Mouse (Mus musculus) cerebral cortex, adult 2 months (tissue): ENCODE data around the gene Taar3.

Source experiments
- WGBS: fragments of 180-500 bp; shearing (Covaris S2); methylation state at CpG from one replicate; pipeline ENCODE4 v1.1.7; 2018; 5-methylcytosine and 5-hydroxymethylcytosine counted together

Gene Taar3

DNA sequence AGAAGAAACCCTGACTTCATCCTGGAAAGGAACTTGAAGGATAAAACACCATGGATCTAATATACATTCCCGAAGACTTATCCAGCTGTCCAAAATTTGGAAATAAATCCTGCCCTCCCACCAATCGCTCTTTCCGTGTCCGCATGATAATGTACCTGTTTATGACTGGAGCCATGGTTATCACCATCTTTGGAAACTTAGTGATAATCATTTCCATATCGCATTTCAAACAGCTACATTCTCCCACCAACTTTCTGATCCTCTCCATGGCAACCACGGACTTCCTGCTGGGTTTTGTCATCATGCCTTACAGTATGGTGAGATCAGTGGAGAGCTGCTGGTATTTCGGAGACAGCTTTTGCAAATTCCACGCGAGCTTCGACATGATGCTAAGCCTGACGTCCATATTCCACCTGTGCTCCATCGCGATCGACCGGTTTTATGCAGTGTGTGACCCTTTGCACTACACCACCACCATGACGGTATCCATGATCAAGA is at the start of gene Taar3:
Taar3 (plus strand) TSS at position 51 of the 498 bp plus-strand sequence.
- WGBS, result 58% methylated on average over 16 of the region's 16 CpGs

DNA sequence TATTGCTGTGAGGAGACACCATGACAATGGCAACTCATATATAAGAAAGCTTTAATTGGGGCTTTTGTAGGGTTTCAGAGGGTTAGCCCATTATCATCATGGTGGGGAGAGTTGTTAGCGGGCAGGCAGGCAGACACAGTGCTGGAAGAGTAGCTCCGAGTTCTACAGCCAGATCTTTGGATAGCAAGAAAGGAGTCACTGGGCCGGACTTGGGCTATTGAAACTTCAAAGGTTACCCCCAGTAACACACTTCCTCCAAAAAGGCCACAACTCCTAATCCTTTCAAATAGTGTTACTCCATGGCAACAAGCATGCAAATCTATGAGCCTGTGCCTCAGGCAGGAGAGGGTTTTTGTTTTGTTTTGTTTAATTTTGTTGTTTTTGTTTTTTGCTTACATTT is 48.2 kb upstream of the Taar3 start:
- WGBS, result 63% methylated on average over 3 of the region's 3 CpGs

DNA sequence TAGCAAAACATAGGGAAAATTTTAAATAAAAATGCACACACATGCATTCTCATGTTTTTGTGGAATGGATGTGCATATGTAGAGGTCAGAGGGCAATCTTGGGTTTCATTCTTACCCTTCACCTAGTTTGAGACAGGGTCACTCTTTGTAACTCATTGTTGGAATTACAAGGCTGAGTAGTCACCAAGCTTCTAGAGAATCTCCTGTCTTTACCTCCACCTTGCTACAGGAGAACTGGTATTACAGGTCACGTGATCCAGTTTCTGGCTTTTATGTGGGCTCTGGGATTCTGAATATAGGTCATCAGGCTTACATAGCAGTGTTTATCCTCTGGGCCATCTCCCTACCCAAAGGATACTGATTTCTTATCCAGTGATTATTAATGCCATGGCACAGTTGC is 43.7 kb upstream of the Taar3 start:
- 94% methylated on average over 1 of the region's 1 CpGs for WGBS

DNA sequence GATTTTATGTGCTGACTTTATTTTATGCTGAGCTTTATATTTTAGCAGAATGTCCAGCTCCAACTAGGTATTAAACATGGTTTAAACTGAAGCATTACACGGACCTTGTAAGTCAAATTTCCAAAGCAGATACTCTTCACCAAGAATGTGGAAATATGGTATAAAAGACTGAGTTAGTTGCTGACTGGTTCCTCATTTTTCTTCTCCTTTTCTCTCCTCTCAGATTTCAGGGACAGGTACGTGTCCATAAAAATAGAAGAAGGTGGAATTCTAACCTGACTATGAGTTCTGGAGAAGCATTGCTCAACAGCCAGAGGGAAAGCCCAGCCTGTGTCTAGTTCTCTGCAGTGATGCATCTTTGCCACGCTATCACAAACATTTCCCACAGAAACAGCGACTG is 29.3 kb upstream of the Taar3 start, which contains the start of gene Taar1:
Taar1 (plus strand) TSS at position 301 of the 400 bp plus-strand sequence.
- WGBS, result 93% methylated on average over 4 of the region's 4 CpGs

DNA sequence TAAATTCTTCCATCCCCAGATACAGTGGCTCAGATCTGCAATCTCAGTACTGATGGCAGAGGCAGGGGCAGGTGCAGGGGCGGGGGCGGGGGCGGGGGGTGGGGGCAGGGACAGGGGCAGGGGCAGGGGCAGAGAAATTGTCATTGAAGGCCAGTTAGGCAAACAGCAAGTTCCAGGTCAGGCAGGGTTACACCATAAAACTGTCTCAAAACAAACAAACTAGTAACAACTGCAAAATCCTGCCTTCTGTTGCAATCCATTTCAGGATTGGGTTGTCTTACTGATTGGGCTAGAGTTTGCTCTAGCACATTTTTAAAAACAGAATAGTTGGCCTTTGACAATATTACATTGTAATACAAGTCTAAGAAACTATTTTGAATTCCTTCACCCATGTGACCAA is 26.9 kb upstream of the Taar3 start:
- 75% methylated on average over 3 of the region's 3 CpGs for WGBS

DNA sequence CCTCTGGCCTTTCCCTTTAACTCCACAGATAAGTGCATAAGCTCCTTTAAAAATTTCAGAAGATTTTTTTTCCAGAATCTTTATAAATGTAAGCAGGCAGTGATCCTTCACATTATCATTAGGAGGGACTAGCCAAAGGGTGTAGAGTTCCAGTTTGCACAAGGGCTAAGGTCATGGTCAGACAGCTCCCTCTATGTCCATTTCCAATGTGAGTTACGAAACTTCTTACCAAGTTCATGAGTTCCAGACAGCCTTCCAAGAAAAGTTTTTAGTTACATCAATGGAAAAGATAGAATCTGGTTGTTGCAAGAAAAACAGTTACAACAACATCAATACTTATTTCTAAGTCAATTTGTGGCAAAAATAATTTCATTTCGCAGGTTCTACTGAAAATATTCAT is 25.4 kb upstream of the Taar3 start:
- 85% methylated on average over 2 of the region's 2 CpGs for WGBS

DNA sequence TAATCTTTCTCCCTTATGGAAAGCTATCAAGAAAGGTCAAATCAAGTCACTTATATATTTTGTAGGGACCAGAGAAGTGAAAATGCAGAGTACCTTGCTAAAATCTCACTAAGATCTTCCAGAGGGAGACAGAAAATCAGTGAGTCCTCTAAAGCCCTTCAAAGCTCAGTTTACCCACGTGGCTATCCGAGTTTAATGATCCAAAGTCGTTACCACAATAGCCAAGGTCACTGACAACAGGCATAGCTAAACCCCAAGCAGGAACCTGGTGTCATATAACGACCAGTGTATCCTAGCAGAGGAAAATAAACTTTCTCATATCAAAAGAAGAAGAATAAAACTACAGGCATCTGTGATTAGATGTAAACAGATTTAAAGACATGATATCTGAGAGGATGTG is 11.7 kb upstream of the Taar3 start:
- 56% methylated on average over 4 of the region's 4 CpGs for WGBS

DNA sequence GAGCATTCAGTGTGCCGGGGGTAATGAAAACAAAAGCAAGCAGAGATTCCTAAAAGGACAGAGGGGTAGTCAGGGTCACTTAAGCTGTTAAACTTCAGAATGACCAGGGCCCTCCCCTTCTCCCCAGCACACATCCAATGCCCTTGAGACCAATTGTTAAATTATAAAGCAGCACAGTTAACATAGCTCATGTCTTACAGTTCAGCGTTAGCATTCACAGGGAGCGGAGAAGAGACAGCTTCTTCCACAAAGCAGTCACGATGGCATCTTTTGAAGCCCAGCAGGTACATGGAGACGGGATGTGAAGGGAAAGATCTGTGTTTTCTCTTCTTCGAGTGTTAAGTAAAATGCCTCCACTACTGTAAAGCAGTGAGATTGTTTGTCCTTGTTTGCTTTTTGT is 11.0 kb upstream of the Taar3 start, which contains the start of gene Taar2:
Taar2 (plus strand) TSS at position 261 of the 400 bp plus-strand sequence.
- WGBS, result 54% methylated on average over 6 of the region's 6 CpGs

DNA sequence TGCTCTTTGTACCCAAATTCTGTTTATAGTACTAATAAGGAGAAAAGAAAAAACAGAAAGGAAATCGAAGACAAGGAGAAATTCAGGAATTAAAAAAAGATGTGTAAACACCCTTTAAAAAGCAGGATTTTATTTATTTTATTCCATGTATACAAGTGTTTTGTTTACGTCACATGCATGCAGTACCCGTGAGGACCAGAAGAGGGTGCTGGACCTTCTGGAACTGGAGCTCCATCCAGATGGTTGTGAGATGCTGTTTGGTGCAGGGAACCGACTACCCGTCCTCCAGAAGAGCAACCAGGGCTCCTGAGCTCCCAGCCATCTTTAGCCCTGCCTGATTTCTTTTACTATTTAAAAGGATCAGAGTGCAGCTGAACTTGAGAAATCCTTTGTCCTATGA is 6.9 kb upstream of the Taar3 start:
- 76% methylated on average over 5 of the region's 5 CpGs for WGBS

DNA sequence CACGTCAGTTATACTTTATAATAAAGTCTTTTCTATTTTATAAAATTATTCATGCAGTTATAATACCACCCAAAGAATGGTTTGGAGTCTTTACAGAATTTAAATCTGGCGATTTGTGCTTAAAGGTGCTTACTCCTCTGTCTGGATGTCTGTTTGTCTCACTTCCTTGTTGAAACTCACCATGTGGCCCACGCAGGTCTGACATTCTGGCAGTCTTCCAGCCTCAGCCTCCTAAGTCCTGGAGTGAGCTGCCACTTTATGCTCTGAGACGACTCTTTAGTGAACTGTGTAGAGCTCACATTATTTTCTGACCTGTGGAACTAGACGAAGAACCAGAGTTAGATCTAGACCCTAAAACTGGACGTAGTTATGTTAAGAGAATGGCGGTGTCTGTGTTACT is 1.3 kb upstream of the Taar3 start:
- WGBS, result 52% methylated on average over 7 of the region's 7 CpGs

DNA sequence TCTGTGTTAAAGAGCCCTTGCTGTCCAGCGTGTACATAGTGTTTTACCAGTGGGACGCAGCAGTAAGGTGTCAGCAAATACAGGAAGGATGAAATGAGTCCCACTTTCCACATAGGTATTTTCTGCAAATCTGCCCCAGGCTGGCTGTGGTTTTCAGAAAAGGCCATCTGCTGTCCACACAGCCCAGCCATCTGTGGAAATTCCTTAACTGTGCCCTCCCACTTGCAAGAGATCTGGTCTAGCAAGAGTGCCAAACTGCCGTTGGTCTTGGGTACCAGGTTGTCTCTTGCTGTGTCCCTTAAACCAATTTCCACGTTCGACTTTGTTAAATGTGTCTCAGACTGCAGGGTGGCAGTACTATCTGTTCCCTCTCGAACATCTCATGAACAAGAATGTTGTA is 2.4 kb downstream of the Taar3 start:
- WGBS, result 83% methylated on average over 6 of the region's 6 CpGs

DNA sequence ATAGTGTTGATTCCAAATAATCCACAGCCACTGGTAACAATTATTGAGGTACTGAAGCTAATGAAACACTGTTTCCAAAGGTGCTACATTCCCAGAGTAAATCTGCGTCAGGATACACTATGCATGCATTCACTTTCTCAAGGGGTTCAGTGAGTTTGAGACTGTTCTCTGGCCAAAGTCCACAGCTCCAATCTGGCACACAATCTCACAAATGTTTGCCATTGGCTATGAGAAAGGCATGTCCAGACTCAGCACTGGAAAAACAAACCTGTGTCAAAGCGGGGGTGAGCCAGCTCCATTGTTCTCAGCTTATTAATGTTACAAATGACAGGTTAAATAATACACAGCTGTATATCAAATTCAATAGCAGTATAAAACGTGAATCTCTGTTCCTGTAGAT is 9.7 kb downstream of the Taar3 start:
- WGBS, result 50% methylated on average over 3 of the region's 3 CpGs

DNA sequence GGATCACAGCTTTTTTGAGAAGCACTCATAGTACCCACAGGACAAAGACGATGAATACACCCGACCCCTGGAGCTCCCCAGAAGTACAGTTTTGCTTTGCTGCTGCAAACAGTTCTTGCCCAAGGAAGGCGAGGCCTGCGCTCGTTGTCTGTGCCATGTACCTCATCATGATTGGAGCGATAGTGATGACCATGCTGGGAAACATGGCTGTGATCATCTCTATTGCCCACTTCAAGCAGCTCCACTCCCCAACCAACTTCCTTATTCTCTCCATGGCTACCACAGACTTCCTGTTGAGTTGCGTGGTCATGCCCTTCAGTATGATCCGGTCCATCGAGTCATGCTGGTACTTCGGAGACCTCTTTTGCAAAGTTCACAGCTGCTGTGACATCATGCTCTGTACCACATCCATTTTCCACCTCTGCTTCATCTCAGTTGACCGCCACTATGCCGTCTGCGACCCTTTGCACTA is 11.1 kb downstream of the Taar3 start, which contains the start of gene Taar4:
Taar4 (plus strand) TSS at position 51 of the 472 bp plus-strand sequence.
- 96% methylated on average over 13 of the region's 13 CpGs for WGBS

DNA sequence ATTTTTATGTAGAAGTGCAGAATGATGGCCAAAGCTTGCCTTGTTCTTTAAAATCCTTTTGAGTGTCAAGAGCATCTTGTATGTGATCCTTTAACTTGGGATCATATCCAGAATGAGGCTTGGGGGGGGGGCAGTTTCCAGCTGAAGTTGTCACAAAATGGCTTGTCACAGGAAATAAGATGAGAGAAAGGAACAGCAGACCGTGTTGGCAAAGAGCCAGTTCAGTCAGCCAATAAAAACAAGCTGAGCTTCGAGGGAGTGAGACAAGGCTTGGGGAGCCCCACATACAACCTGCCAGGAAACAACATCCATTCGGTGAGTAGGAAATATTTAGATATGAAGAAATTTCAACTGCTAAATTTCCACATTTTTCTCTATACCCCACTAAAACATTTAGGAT is 14.1 kb downstream of the Taar3 start:
- 31% methylated on average over 3 of the region's 3 CpGs for WGBS

DNA sequence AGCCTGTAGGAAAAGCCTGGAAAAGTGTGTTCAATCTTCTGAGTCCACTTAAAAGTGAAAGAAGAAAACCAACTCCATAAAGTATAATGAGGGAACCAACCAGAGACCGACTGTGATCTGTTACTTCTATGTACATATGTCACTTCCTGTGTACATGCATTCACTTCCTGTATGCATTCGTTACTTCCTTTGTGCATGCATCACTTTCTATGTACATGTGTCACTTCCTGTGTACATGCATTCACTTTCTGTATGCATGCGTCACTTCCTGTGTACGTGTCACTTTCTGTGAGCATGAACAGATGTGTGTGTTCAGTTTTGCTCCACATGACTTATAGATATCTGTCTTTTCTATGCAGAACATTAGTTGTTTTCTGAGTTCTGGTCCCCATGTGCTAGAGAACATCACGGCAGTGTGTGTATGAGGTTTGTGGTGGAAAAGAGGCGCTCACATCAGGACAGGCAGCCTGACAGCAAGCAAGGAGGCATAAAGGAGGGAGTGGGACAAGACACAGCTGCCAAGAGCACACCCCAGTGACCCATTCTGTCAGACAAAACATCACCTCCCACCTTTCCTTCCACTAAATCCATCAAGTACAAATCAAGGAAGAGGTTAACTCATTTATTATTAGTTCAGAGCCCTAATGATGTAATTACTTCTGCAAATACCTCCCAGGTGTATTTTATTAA is 15.7 kb downstream of the Taar3 start:
- WGBS, result 94% methylated on average over 6 of the region's 6 CpGs

DNA sequence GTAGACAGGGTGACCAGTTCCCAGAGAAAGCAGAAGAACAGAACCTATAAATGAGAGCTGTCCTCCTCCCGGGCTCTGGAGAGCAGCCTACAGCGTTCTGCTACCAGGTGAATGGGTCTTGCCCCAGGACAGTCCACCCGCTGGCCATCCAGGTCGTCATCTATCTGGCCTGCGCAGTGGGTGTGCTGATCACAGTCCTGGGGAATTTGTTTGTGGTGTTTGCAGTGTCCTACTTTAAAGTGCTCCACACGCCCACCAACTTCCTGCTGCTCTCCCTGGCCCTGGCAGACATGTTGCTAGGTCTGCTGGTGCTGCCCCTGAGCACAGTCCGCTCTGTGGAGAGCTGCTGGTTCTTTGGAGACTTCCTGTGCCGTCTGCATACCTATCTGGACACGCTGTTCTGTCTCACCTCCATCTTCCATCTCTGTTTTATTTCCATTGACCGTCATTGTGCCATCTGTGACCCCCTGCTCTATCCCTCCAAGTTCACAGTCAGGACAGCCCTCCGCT is 21.4 kb downstream of the Taar3 start, which contains the start of gene Taar5:
Taar5 (plus strand) TSS at position 51 of the 510 bp plus-strand sequence.
- WGBS, result 92% methylated on average over 11 of the region's 11 CpGs

DNA sequence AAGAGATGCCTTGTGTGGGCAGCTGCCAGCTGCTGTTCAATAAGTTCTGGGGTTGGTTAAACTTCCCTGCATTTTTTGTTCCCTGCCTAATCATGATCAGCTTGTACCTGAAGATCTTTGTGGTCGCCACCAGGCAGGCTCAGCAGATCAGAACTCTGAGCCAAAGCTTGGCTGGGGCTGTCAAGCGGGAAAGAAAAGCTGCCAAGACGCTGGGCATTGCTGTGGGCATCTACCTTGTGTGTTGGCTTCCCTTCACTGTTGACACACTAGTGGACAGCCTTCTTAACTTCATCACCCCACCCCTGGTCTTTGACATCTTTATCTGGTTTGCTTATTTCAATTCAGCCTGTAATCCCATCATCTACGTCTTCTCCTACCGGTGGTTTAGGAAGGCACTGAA is 21.9 kb downstream of the Taar3 start:
- 88% methylated on average over 5 of the region's 5 CpGs for WGBS

DNA sequence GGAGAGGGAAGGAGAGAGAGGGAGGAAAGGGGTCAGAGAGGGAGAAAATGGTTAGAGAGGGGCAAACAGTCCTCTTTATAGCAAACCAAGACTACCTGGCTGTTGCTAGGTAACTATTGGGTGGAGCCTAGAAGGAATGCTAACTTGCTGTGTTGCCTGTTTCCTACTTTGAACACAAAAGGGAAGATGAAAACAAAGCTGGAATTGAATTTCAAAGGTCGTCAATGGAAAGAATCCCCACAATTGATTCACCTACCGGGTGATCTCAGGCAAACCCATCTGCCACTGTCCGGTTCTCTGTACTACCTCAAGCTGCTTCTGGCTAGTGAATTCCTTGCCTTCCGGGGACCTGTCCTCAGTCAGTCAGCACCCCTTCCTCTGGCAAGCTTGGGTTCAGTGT is 28.6 kb downstream of the Taar3 start:
- 76% methylated on average over 4 of the region's 4 CpGs for WGBS

DNA sequence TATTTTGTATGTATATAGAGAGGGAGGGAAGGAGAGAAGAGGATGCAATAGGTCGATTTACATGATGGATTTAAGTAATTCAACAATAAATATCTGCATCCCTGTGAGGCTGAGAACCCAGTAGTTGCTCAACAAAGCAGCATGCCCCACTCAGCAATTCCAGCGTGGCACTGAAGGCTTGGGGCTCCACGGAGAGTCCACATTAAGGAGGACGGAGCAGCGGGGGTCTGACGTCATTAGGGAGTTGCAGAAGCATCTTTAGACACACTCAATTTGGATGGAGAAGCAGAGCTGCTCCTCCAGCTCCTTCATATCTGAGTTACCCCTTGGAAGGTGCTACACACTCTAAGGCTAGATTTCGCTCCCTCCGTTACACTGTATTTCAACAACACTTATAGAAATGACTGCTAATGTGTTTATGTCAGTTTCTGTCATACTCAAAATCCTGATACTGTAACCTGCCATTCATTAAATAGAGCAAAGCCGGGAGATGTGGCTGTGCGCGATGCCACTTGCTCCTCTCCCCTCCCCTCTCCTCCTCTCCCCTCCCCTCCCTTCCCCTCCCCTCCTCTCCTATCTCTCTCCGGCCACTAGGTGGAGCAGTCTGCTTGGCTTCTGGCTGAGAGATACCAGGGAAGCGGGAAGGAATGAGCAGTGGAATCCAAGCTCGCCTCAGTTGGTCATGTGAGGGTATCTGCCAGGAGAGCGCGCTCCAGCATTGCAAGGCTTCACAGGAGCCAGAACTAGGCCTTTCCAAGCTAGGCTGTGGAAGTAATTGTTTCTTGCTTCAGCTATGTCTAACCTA is 29.7 kb downstream of the Taar3 start:
- 35% methylated on average over 16 of the region's 16 CpGs for WGBS

DNA sequence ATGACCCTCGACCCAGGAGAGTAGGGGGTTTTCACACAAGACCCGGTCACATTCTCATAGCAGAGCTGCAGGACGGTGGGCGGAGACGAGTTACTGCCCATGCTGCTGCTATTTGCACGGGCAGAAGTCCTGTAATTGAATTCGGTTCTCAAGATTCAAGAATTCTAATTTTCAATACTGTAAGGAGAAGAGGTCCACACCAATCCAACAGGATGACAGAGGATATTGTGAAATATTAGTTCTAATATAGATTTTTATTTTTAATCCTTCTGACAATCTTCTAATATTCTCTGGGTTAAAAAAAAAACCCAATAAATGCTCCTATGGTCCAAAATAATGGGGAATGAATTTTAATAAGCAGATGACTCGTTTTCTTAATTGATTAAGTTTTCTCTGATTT is 36.2 kb downstream of the Taar3 start, which contains the start of gene Taar6:
Taar6 (minus strand) TSS at position 101 of the 400 bp plus-strand sequence.
- 82% methylated on average over 8 of the region's 8 CpGs for WGBS

DNA sequence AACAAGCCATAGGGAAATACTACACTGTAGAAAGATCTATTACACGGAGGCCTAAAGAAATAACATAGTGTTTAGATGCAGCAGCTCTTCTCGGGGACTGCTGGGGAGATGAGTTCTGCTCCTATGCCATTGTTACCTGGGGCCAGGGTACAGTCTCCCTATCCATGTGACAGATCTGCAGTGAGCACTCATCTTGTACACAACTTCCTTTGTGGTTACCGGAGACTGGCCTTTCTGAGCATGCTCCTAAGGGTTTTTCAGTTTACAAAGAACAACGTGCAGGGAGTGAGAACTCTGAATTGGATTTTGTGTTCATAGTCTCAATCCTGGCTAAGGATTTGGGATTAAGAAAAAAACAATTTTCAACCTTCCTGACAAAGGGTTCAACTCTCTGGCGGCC is 37.1 kb downstream of the Taar3 start:
- WGBS, result 80% methylated on average over 5 of the region's 5 CpGs

DNA sequence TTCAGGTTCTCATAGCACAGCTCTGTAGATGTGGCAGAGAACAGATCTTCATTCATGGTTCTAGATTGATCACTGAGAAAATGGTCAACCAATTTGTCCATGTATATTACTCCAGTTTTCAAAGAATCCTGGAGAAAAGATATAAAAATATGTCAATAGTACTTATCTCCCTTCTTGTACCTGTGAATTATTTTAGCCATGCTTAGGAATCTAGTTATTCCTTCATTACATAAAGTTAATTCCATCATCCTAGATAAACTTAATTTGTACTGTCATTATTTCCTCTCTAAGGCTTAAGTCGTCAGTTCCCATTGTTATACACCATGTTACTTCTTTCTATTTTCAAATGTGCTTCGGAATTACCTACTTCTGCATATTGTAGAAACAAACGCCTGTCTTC is 44.0 kb downstream of the Taar3 start, which contains the start of gene Taar7a:
Taar7a (minus strand) TSS at position 101 of the 400 bp plus-strand sequence.
- 81% methylated on average over 3 of the region's 3 CpGs for WGBS
